Mouse (Mus musculus) 3134 (cell line): ENCODE measurements around the gene Gdpd1.

ENCODE experiments used
- DNase-seq: peaks from one replicate; pipeline ENCODE4 v3.0.0-alpha.2; 2011; ENCODE audit warnings: low spot score; ENCODE audit not compliant: insufficient read length; ENCODE audit errors: extremely low read depth

Gdpd1 gene

DNA sequence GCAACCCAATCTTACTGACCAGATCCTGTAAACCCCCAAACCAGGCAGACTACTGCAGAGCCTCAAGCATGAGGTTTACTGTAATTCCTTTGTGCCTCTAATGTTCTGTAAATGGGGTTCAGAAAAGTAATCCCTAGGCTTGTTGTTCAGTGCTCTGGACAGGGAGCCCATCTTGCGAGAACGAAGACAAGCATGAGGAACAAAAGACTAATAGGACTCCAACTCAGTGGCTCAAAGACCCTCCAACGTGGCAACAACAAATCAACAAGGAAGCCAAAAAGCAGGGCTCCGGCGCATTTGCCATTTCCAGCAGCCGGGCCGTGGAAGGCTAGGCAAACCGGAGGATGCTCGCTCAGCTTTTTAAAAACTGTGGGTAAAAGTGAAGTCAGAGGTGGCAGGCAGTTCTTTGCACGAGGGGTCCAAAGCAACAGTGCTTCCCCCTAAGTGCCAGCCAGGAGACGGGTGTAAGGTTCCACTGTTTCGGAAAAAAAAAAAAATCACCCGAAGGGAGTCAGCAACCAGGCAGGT, 81.3 kb downstream of the Gdpd1 start:
- DNase-seq: no peak

DNA sequence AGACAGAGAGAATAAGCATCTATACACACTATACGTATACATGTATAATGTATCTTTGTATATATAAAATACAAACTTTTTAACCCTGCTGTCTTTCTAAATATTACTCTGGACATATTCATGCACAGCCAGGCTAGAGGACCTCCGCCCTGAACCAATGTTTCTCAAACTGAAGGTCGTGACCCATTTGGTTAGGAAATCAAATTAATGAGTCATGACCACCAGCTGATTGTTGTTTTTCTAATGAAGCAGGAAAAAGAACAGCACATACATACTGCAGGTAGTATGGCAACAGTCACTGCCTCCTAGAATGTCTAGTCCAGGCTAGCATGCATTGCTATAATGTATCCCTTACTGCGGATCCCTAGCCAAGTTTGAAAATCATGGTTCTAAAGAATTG, 82.6 kb downstream of the Gdpd1 start:
- no peak for DNase-seq

DNA sequence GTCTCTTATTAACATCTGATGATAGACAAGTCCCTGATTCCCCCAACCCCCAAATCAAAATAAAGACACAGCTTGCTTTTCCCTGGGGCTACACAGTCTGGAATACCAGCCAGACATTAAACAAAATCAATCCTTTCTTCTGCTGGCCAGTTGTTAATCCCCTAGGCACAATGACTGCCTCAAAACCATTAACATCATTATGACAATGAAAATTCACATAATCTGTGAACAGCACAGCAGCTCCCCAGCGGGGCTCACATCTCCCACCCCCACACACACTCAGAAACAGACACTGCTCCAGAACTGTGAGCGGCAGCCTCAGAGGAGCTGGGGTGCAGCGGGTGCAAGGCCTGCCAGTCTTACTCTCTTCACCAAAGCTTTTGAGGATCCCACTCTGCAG, 83.6 kb downstream of the Gdpd1 start:
- no peak for DNase-seq

DNA sequence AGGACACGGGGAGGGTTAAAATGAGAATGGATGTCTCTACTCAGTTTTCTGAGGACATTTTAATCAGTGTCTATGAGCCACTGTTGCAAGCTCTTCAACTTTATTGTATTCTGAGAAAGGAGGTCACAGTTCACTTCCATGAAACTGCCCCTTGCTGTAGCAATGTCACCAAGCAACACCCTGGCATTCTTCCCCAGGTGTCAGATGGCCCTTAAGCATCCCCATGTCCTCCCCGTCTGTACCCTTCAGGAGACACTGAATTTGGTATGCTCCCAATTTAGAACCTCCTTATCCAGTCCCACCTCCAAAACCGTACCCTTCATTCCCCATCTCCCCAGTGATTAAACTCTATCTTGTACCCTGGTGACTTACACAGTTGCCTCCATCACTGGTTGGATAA, 88.9 kb downstream of the Gdpd1 start:
- no peak for DNase-seq
